23 mouse cellular contexts compared by ENCODE assay signal in the genomic region with DNA sequence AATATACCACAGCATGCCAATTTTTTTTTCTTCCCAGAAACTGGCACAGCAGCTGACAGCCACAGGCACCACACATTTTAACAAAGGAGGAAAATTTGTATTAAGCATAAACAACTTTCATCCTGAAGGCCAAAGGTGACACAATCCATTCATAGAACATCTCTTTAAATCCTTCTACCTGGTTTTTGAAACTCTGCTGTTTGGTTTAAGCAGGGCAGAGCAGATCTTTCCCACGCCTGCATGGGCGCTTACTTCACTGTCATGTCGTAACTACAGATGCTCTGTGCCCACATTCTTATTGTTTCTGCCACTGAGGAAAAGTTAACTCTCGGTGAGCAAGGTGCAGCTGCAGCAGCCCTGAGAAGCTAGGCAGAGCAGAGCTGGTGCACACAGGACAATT.
"Had no signal": no experiment of that assay in that cellular context is flagged by ENCODE, and none has a peak within 500 bp of the region (broad histone marks: within the 10 kb centered on the region; RNA-seq: fewer than 3 reads in every experiment).

No protein-coding gene starts in this region.

- H3K36me3 ChIP-seq: heart, embryonic 12.5 days; hindbrain, embryonic 10.5 days; hindbrain, embryonic 12.5 days; intestine, embryonic 15.5 days; limb, embryonic 10.5 days; limb, embryonic 12.5 days; liver, embryonic 13.5 days; liver, embryonic 15.5 days had no signal

- H3K4me3 ChIP-seq: gastrocnemius, adult 2 months; heart, adult 2 months; heart, embryonic 12.5 days; hindbrain, embryonic 10.5 days; hindbrain, embryonic 12.5 days; intestine, embryonic 15.5 days; left cerebral cortex, adult 2 months; limb, embryonic 10.5 days; limb, embryonic 12.5 days; liver, embryonic 13.5 days; liver, embryonic 15.5 days had no signal

- H3K9me3 ChIP-seq: heart, embryonic 12.5 days; hindbrain, embryonic 10.5 days; hindbrain, embryonic 12.5 days; intestine, embryonic 15.5 days; limb, embryonic 10.5 days; limb, embryonic 12.5 days; liver, embryonic 13.5 days; liver, embryonic 15.5 days had no signal

- H3K27ac ChIP-seq: gastrocnemius, adult 2 months; heart, adult 2 months; hindbrain, embryonic 10.5 days; hindbrain, embryonic 12.5 days; hindbrain, embryonic 14.5 days; intestine, embryonic 15.5 days; left cerebral cortex, adult 2 months; limb, embryonic 10.5 days; limb, embryonic 12.5 days; liver, embryonic 13.5 days; liver, embryonic 15.5 days had no signal

- H3K27me3 ChIP-seq: heart, embryonic 12.5 days; hindbrain, embryonic 12.5 days; intestine, embryonic 15.5 days; liver, embryonic 13.5 days; liver, embryonic 15.5 days had no signal

- DNase-seq: gastrocnemius, adult 2 months; gastrocnemius, postnatal 10 days; gastrocnemius, postnatal 25 days; heart, adult 11 months; heart, adult 2 months; heart, postnatal 10 days; heart, postnatal 4 days; kidney, adult 18-20 months; kidney, adult 8-10 months; kidney, postnatal 10 days; kidney, postnatal 25 days; kidney, postnatal 4 days; liver; liver, embryonic 13.5 days had no signal

- H3K4me1 ChIP-seq: hindbrain, embryonic 10.5 days; hindbrain, embryonic 12.5 days; intestine, embryonic 15.5 days; limb, embryonic 10.5 days; liver, embryonic 13.5 days; liver, embryonic 15.5 days had no signal
